Mouse (Mus musculus): ENCODE data around the gene Atp6v1c2.

GRCm38 (mm10) chr12:17271272-17271671 is 57.9 kb downstream of the Atp6v1c2 start:
- TF ChIP-seq CTCF (IDR thresholded peaks at IDR 0.05) (peak; percentile 60), EP300 (IDR thresholded peaks at IDR 0.05; ENCODE audit: insufficient read depth, low read depth, low read length) (no peak), POLR2A (IDR thresholded peaks at IDR 0.05; ENCODE audit: insufficient read depth, low read depth, low read length) (no peak)

All from heart, adult 2 months (tissue).